Mouse (Mus musculus): Measurements from ENCODE around the gene Fam171b. TPM values are rescaled to one million over a fixed set of nuclear protein-coding genes. Genes with fewer than 3 reads are reported as not detected.

Fam171b gene
- polyA plus RNA-seq, 1 experiment, result 1.1 TPM

GRCm38 (mm10) chr2:83901896-83902540, 89.6 kb downstream of the Fam171b start:
- H3K4me3 ChIP-seq (ENCODE audit: insufficient read depth, poor library complexity, severe bottlenecking), result no peak overlapping the region
- H3K79me3 ChIP-seq (ENCODE audit: low read depth), result no peaks in the 10 kb centered on the region
- H3ac ChIP-seq (ENCODE audit: control insufficient read depth, insufficient read length, low read depth), result no peak overlapping the region
- no peaks in the 10 kb centered on the region for H3K27me3 ChIP-seq (ENCODE audit: control insufficient read depth, insufficient read depth, insufficient read length)
- no peaks in the 10 kb centered on the region for H3K79me2 ChIP-seq (ENCODE audit: control insufficient read depth, insufficient read depth)
- H3K36me3 ChIP-seq (ENCODE audit: control insufficient read depth, insufficient read depth), result no peaks in the 10 kb centered on the region
- no peak for TF ChIP-seq CTCF (IDR thresholded peaks at IDR 0.05; ENCODE audit: control insufficient read depth, insufficient read depth, insufficient read length)
- no peak for TF ChIP-seq MYOD1 (IDR thresholded peaks at IDR 0.05; ENCODE audit: control insufficient read depth, insufficient read length, low read depth)
- TF ChIP-seq FOSL1 (IDR thresholded peaks at IDR 0.05; ENCODE audit: insufficient read depth, low read length, poor library complexity, severe bottlenecking), result no peak
- no peak for TF ChIP-seq CEBPB (IDR thresholded peaks at IDR 0.05; ENCODE audit: low read depth)
- TF ChIP-seq MAX (IDR thresholded peaks at IDR 0.05), result no peak
- TF ChIP-seq MYOG (IDR thresholded peaks at IDR 0.05; ENCODE audit: control insufficient read depth, extremely low read depth, insufficient read length), result no peak
- TF ChIP-seq USF1 (IDR thresholded peaks at IDR 0.05; ENCODE audit: low read depth), result no peak

DNA sequence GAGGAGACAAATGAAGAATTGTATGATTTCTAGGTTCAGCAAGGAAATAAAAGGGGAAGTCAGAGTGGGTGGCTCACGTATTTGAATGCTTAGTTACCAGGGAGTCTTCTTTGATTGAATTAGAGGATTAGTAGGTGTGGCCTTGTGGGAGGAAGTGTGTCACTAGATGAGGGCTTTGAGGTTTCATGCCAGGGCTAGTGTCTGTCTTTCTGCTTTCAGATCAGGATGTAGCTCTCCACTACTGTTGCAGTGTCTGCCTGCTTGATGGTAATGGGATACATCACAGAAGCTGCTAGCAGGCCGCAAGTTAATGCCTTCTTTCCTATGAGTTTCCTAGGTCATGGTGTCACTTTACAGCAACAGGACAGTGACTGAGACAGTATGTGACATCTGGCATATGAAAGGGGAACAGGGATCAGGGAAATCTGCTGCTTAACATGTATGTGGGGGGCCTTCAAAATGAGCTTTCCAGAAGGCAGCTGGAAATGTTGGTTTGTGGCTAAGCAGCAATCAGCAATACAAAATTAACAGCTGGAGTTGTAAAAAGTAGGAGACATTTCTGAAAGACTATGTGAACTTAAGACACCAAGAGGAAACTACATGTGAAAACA, 117.1 kb downstream of the Fam171b start:
- Histone ChIP-seq H3K79me2 (ENCODE audit: control insufficient read depth, insufficient read depth) (no peaks in the 10 kb centered on the region), H3K27me3 (ENCODE audit: control insufficient read depth, insufficient read depth, insufficient read length) (no peaks in the 10 kb centered on the region), H3K36me3 (ENCODE audit: control insufficient read depth, insufficient read depth) (no peaks in the 10 kb centered on the region), H3K4me3 (ENCODE audit: insufficient read depth, poor library complexity, severe bottlenecking) (no peak overlapping the region), H3ac (ENCODE audit: control insufficient read depth, insufficient read length, low read depth) (no peak overlapping the region), H3K79me3 (ENCODE audit: low read depth) (no peaks in the 10 kb centered on the region)
- TF ChIP-seq CEBPB (IDR thresholded peaks at IDR 0.05; ENCODE audit: low read depth) (no peak), MYOG (IDR thresholded peaks at IDR 0.05; ENCODE audit: control insufficient read depth, extremely low read depth, insufficient read length) (no peak), USF1 (IDR thresholded peaks at IDR 0.05; ENCODE audit: low read depth) (no peak), MAX (IDR thresholded peaks at IDR 0.05) (no peak), MYOD1 (IDR thresholded peaks at IDR 0.05; ENCODE audit: control insufficient read depth, insufficient read length, low read depth) (no peak), CTCF (IDR thresholded peaks at IDR 0.05; ENCODE audit: control insufficient read depth, insufficient read depth, insufficient read length) (no peak), FOSL1 (IDR thresholded peaks at IDR 0.05; ENCODE audit: insufficient read depth, low read length, poor library complexity, severe bottlenecking) (no peak)

Other genes starting within 250 kb of the Fam171b start
- 52.1 TPM for gene Zc3h15, start 168.2 kb upstream of the Fam171b start, polyA plus RNA-seq (2012; fragmentation: generic; extraction: Trizol)
- gene Itgav, start 88.2 kb upstream of the Fam171b start, polyA plus RNA-seq (2012; fragmentation: generic; extraction: Trizol), result 32.1 TPM
- not detected for gene Zswim2, start 128.6 kb downstream of the Fam171b start, polyA plus RNA-seq (2012; fragmentation: generic; extraction: Trizol)
- gene Gm13698, start 143.1 kb downstream of the Fam171b start, polyA plus RNA-seq (2012; fragmentation: generic; extraction: Trizol), result not detected
- gene Gm13693, start 148.9 kb downstream of the Fam171b start, polyA plus RNA-seq (2012; fragmentation: generic; extraction: Trizol), result not detected
- gene Gm13695, start 154.7 kb downstream of the Fam171b start, polyA plus RNA-seq (2012; fragmentation: generic; extraction: Trizol), result not detected
- not detected for gene Gm13696, start 160.5 kb downstream of the Fam171b start, polyA plus RNA-seq (2012; fragmentation: generic; extraction: Trizol)
- not detected for gene Gm13694, start 166.3 kb downstream of the Fam171b start, polyA plus RNA-seq (2012; fragmentation: generic; extraction: Trizol)
- not detected for gene Gm13697, start 172.1 kb downstream of the Fam171b start, polyA plus RNA-seq (2012; fragmentation: generic; extraction: Trizol)
- not detected for gene Gm13691, start 177.9 kb downstream of the Fam171b start, polyA plus RNA-seq (2012; fragmentation: generic; extraction: Trizol)